In the genomic region with DNA sequence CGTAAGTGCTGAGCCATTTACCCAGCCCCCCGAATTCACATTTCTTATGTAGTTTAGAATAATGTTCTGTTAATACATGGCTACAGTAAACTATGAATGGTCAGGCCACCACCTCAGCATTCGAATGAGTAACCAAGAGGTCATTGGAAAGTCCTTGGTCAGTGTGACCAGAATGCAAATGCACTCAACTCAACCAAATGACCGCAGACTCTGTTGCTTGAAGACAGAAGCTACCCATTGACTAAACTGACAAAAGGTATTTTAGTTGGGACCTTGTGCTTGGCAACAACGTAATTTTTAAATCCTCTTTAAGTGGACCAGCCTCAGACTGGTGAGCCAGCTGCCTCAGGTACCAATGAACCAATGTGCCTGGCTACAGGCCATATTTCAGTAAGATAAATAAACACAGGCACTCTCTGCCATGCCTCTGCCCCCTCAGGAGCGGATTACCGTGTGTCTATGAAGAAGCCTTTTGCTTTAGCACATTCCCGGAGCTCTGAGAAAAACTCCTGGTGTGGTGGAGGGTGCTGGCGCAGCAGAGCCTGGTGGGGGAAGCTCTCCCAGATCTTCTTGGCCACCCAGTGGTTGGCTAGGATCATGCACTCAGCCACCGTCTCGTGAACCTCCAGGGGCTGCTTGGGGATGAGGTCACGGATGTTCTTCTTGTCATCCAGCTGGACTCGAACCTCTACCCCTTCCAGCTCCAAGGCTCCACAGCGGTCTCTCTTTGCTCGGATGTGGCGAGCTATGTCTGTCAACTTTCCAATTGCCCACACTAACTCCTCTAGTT, we compare ENCODE assay signal across 13 mouse cellular contexts. TPM values are rescaled to one million over a fixed set of nuclear protein-coding genes. Genes with fewer than 3 reads are reported as not detected.
DNase-seq lines count a peak whose midpoint lies in the region; ATAC-seq and TF ChIP-seq lines count a peak whose summit lies in the region.
"Had no signal": no experiment of that assay in that cellular context is flagged by ENCODE, and none has a peak within 500 bp of the region (broad histone marks: within the 10 kb centered on the region; RNA-seq: fewer than 3 reads in every experiment).

No protein-coding gene starts in this region.

- WGBS in kidney, embryonic 15.5 days: 64% methylated on average over 16 of the region's 16 CpGs

- H3K4me1 ChIP-seq in kidney, embryonic 15.5 days: no peaks in the 10 kb centered on the region
- H3K4me1 ChIP-seq: hindbrain, embryonic 15.5 days had no signal

- peak; percentile 3 for DNase-seq in CD4-positive, CD25-positive, alpha-beta regulatory T cell, adult 2 months (ENCODE audit: low read depth, low spot score)
- no peak for DNase-seq in layer of hippocampus, adult 2 months (ENCODE audit: low spot score in 2 of 2)
- DNase-seq in layer of hippocampus, adult 18-20 months (ENCODE audit: low spot score in 2 of 2): no peak
- DNase-seq in NIH3T3 (ENCODE audit: low read depth): peak; percentile 9
- no peak for DNase-seq in adrenal gland, postnatal 10 days
- DNase-seq in gastrocnemius, adult 8-10 months (ENCODE audit: low spot score in 2 of 2): no peak
- DNase-seq: cerebellum, adult 9-11 months; left cerebral cortex, postnatal 4 days had no signal

- no peak overlapping the region for H3K27ac ChIP-seq in layer of hippocampus, adult 2 months
- H3K27ac ChIP-seq in kidney, embryonic 15.5 days: peak overlapping the region; percentile 68
- H3K27ac ChIP-seq: hindbrain, embryonic 15.5 days; macrophage; neural tube, embryonic 13.5 days had no signal

- ATAC-seq in CD4-positive, CD25-positive, alpha-beta regulatory T cell, adult 4 months: no peak
- no peak; the same call in 1 of the 2 replicates for ATAC-seq in kidney, embryonic 15.5 days (replicated peaks; ENCODE audit: low FRiP score)

- TF ChIP-seq CTCF in layer of hippocampus, adult 2 months (conservative IDR thresholded peaks at IDR 0.05): peak; percentile 64

- H3K4me2 ChIP-seq in kidney, embryonic 15.5 days: no peak overlapping the region
- H3K4me2 ChIP-seq: hindbrain, embryonic 15.5 days; neural tube, embryonic 13.5 days had no signal

- H3K9ac ChIP-seq in kidney, embryonic 15.5 days: no peak overlapping the region
- H3K9ac ChIP-seq: hindbrain, embryonic 15.5 days; neural tube, embryonic 13.5 days had no signal

- peaks cover 62% of the 10 kb centered on the region for H3K36me3 ChIP-seq in kidney, embryonic 15.5 days

- H3K9me3 ChIP-seq in kidney, embryonic 15.5 days (replicated peaks): no peaks in the 10 kb centered on the region
- H3K9me3 ChIP-seq: hindbrain, embryonic 15.5 days; neural tube, embryonic 13.5 days had no signal

- no peak overlapping the region for H3K4me3 ChIP-seq in layer of hippocampus, adult 2 months
- H3K4me3 ChIP-seq in kidney, embryonic 15.5 days (replicated peaks): no peak overlapping the region
- H3K4me3 ChIP-seq: hindbrain, embryonic 15.5 days; neural tube, embryonic 13.5 days had no signal

- no peaks in the 10 kb centered on the region for H3K27me3 ChIP-seq in kidney, embryonic 15.5 days
- H3K27me3 ChIP-seq: hindbrain, embryonic 15.5 days; neural tube, embryonic 13.5 days had no signal

RNA-seq across cellular contexts. Expression of gene Tipin, which starts 29.8 kb away (rescaled TPM):
- polyA plus RNA-seq in CD4-positive, CD25-positive, alpha-beta regulatory T cell, adult 4 months (2017; shearing (Covaris generic)): 10 to 100 TPM; 49.9 to 60.6 TPM
- 10 to 100 TPM; 15.4 to 21.7 TPM for total RNA-seq in layer of hippocampus, adult 2 months (2021)
- total RNA-seq in layer of hippocampus, adult 18-20 months (2021): 10 to 100 TPM; 11.8 to 15.2 TPM
- polyA plus RNA-seq in kidney, embryonic 15.5 days (2015; fragmentation: Nextera tagmentation; extraction: Ambion mirVana): 245 and 252 TPM in 2 replicates
- 10 to 100 TPM; 34.1 to 50.3 TPM for total RNA-seq in adrenal gland, postnatal 10 days (2021)
- total RNA-seq in gastrocnemius, adult 8-10 months (2022): 10 to 100 TPM; 10.8 to 14.9 (median 11.9) TPM

RNA-seq across cellular contexts. Expression of gene Dis3l, which starts 29.9 kb away (rescaled TPM):
- 10 to 100 TPM in 1 of 2 experiments, 1 to 10 TPM in 1; 9.4 to 12.5 TPM for polyA plus RNA-seq in CD4-positive, CD25-positive, alpha-beta regulatory T cell, adult 4 months (2017; shearing (Covaris generic))
- total RNA-seq in layer of hippocampus, adult 2 months (2021): 10 to 100 TPM; 27.3 to 29.3 TPM
- 10 to 100 TPM; 26.3 to 30.0 TPM for total RNA-seq in layer of hippocampus, adult 18-20 months (2021)
- 21.6 and 22.5 TPM in 2 replicates for polyA plus RNA-seq in kidney, embryonic 15.5 days (2015; fragmentation: Nextera tagmentation; extraction: Ambion mirVana)
- 10 to 100 TPM; 17.3 to 17.4 TPM for total RNA-seq in adrenal gland, postnatal 10 days (2021)
- total RNA-seq in gastrocnemius, adult 8-10 months (2022): 10 to 100 TPM; 22.4 to 29.0 (median 24.4) TPM

RNA-seq across cellular contexts. Expression of gene Map2k1, which starts 57.8 kb away (rescaled TPM):
- polyA plus RNA-seq in CD4-positive, CD25-positive, alpha-beta regulatory T cell, adult 4 months (2017; shearing (Covaris generic)): 10 to 100 TPM; 31.5 to 33.0 TPM
- 100 to 1,000 TPM; 329 to 346 TPM for total RNA-seq in layer of hippocampus, adult 2 months (2021)
- total RNA-seq in layer of hippocampus, adult 18-20 months (2021): 100 to 1,000 TPM; 354 to 355 TPM
- polyA plus RNA-seq in kidney, embryonic 15.5 days (2015; fragmentation: Nextera tagmentation; extraction: Ambion mirVana): 80.4 and 81.7 TPM in 2 replicates
- total RNA-seq in adrenal gland, postnatal 10 days (2021): 10 to 100 TPM; 54.7 to 55.1 TPM
- total RNA-seq in gastrocnemius, adult 8-10 months (2022): 10 to 100 TPM; 59.2 to 62.4 (median 60.6) TPM

Comparison
In these comparisons a context has a peak if more than half of its experiments do, and no peak if none do; other contexts are left out.
1. DNase-seq: peak in CD4-positive, CD25-positive, alpha-beta regulatory T cell, adult 2 months (single experiment) and NIH3T3 (single experiment); none in layer of hippocampus, adult 2 months (0 of 2), layer of hippocampus, adult 18-20 months (0 of 2), adrenal gland, postnatal 10 days (single experiment) and gastrocnemius, adult 8-10 months (0 of 2).
2. RNA of gene Map2k1, which starts 57.8 kb away (total RNA-seq): 354 to 355 TPM in layer of hippocampus, adult 18-20 months and 329 to 346 TPM in layer of hippocampus, adult 2 months; 59.2 to 62.4 TPM in gastrocnemius, adult 8-10 months and 54.7 to 55.1 TPM in adrenal gland, postnatal 10 days; every median in the first group is over 4 times any median in the second.